Mouse (Mus musculus) liver, embryonic 16.5 days (tissue): ENCODE data around the gene Stk40. TPM values are rescaled to one million over a fixed set of nuclear protein-coding genes. Genes with fewer than 3 reads are reported as not detected.
"Not testable (repeated sequence)": the region's sequence is repeated elsewhere in the genome, so short reads cannot be mapped to it uniquely, and the experiment has no call there.

Source experiments
- ATAC-seq: fragments of 200-750 bp; cut with Nextera tagmentation; 2 replicates; pipeline ENCODE4 v1.8.0; 2017; ENCODE audit warnings: low read depth, mild to moderate bottlenecking, moderate number of reproducible peaks, moderate library complexity
- H3K27ac ChIP-seq: fragments of 300-500 bp; sonication (generic); 2 replicates; pipeline ENCODE4 v1.5.1; 2014; ENCODE audit warnings: mild to moderate bottlenecking, low read length
- H3K27me3 ChIP-seq: fragments of 300-500 bp; sonication (generic); 2 replicates; pipeline ENCODE4 v1.6.1; 2014; ENCODE audit warnings: low read depth, low read length, mixed read lengths; ENCODE audit not compliant: control insufficient read depth, insufficient read depth
- H3K36me3 ChIP-seq: fragments of 300-500 bp; sonication (generic); 2 replicates; pipeline ENCODE4 v1.6.1; 2014; ENCODE audit warnings: mild to moderate bottlenecking; ENCODE audit not compliant: control insufficient read depth, insufficient read depth
- H3K4me1 ChIP-seq: fragments of 300-500 bp; sonication (generic); 2 replicates; pipeline ENCODE4 v1.6.1; 2014; ENCODE audit warnings: low read depth, low read length, mixed read lengths; ENCODE audit not compliant: control insufficient read depth
- H3K4me2 ChIP-seq: fragments of 300-500 bp; sonication (generic); 2 replicates; pipeline ENCODE4 v1.6.1; 2014; ENCODE audit warnings: low read depth, low read length, mixed read lengths
- H3K4me3 ChIP-seq: fragments of 300-500 bp; sonication (generic); 2 replicates; pipeline ENCODE4 v1.5.1; 2014; ENCODE audit warnings: low read depth, mild to moderate bottlenecking, low read length
- H3K9ac ChIP-seq: fragments of 300-500 bp; sonication (generic); 2 replicates; pipeline ENCODE4 v1.6.1; 2014; ENCODE audit warnings: low read depth, low read length
- H3K9me3 ChIP-seq: fragments of 300-500 bp; sonication (generic); replicated peaks from 2 replicates; pipeline ENCODE4 v1.6.1; 2016; ENCODE audit warnings: low read length; ENCODE audit not compliant: control insufficient read depth
- WGBS: fragments of 180-500 bp; shearing (Covaris S2); extraction: QIAGEN DNeasy Blood & Tissue Kit; methylation state at CpG from one replicate; pipeline ENCODE4 v1.1.7; 2014; ENCODE audit not compliant: insufficient replicate concordance; 5-methylcytosine and 5-hydroxymethylcytosine counted together
- polyA plus RNA-seq: library from polyadenylated mRNA; unstranded; fragments of >200 nt; fragmentation: Nextera tagmentation; extraction: Ambion mirVana; gene quantifications from 2 replicates; pipeline ENCODE4 v1.2.1, GENCODE M21; 2015

Stk40 gene
- polyA plus RNA-seq, 1 experiment from 2014 or later, result 12.9 TPM

DNA sequence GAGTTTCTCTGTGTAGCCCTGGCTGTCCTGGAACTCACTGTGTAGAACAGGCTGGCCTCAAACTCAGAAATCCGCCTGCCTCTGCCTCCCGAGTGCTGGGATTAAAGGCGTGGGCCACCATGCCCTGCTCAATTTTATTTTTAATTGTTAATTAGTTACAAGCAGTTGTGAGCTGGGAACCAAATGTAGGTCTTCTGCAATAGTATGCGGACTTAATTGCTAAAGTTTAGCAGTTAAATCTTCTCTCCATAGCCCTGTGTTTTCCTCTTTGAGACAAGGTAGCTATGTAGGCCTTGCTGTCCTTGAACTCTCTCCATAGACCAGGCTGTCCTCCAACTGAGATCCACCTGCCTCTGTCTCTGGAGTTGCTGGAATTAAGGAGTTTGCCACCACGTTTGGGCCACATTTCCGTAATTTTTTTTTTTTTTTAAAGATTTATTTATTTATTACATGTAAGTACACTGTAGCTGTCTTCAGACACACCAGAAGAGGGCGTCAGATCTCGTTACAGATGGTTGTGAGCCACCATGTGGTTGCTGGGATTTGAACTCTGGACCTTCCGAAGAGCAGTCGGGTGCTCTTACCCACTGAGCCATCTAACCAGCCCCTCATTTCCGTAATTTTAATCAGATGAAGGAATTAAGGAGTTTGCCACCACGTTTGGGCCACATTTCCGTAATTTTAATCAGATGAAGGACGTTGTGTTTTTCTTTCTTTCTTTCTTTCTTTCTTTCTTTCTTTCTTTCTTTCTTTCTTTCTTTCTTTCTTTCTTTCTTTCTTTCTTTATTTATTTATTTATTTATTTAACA is 7.9 kb upstream of the Stk40 start:
- peaks cover 33% of the 10 kb centered on the region for H3K4me1 ChIP-seq
- not testable (repeated sequence) for H3K36me3 ChIP-seq, H3K27me3 ChIP-seq, ATAC-seq, H3K9me3 ChIP-seq, H3K27ac ChIP-seq, H3K9ac ChIP-seq
- peak overlapping the region; percentile 78 for H3K4me3 ChIP-seq
- H3K4me2 ChIP-seq, result peak overlapping the region; percentile 86; the same call in 1 of the 2 replicates
- WGBS, result 50% methylated on average over 14 of the region's 14 CpGs

DNA sequence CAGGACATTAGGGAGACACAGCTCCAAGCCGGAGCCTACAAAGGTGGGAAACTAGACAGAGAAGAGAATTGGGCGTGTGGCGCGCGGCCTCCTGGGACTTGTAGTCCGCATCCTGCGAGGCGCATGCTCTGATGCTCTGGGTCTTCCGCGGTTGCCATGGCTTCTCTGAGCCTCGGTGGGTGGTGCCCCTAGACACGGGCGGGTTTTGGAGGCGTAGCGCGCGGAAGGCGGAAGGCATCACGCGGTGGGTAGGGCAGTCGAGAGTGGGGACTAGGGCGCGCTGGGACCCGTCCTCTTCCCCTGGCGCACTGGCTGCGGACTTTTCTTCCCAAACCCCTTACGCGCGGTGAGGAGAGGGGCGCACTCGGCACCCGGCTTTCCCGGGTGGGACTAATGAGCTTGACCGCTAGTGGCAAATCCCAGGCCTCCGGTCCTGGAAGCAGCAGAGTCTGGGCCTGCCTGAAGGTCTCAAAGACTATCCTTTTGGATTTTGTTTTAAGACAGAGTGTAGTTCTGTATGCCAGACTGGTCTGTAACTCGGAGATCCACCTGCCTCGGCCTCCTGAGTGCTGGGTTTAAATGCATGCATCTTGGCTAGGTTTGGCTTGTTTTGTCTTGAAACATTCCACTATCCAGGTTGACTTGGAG is 7.2 kb upstream of the Stk40 start, which contains the start of gene Lsm10:
TSS of gene Lsm10 (plus strand) at position 160 of the 648 bp plus-strand sequence.
- Histone ChIP-seq H3K36me3 (no peaks in the 10 kb centered on the region), H3K4me2 (peak within 1 kb of the TSS; percentile 86), H3K9ac (peak within 1 kb of the TSS; percentile 84), H3K27me3 (no peaks in the 10 kb centered on the region), H3K27ac (peak within 1 kb of the TSS; percentile 78), H3K9me3 (no peaks in the 10 kb centered on the region), H3K4me3 (peak within 1 kb of the TSS; percentile 78), H3K4me1 (peaks cover 35% of the 10 kb centered on the region)
- 1% methylated on average over 37 of the region's 37 CpGs for WGBS
- peak; percentile 100 for ATAC-seq

GRCm38 (mm10) chr4:126097711-126098253 is 6.0 kb upstream of the Stk40 start:
- no peaks in the 10 kb centered on the region for H3K27me3 ChIP-seq
- ATAC-seq, result no peak
- H3K9me3 ChIP-seq, result no peaks in the 10 kb centered on the region
- peaks cover 47% of the 10 kb centered on the region for H3K4me1 ChIP-seq
- H3K27ac ChIP-seq, result peak overlapping the region; percentile 15; the same call in 1 of the 2 replicates
- no peak overlapping the region for H3K4me3 ChIP-seq
- no peaks in the 10 kb centered on the region for H3K36me3 ChIP-seq
- no peak overlapping the region for H3K9ac ChIP-seq
- peak overlapping the region; percentile 86; the same call in 1 of the 2 replicates for H3K4me2 ChIP-seq
- 85% methylated on average over 20 of the region's 20 CpGs for WGBS

DNA sequence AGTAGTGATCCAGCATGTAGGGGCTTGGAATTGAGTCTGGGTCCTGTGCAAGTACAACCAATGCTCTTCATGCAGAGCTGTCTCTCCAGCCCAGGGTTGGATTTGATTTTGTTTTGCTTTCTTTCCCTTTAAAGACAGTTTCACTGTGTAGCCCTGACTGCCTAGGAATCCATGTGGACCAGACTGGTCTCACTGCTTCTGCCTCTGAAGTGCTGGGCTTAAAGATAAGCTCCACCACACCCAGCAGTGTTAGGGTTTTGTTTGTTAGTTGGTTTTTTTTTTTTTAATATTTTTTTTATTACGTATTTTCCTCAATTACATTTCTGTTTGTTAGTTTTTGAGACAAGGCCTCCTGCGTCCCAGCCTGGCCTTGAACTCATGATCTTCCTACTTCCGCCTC is 4.4 kb upstream of the Stk40 start:
- 44% methylated on average over 3 of the region's 3 CpGs for WGBS
- ATAC-seq, result no peak
- Histone ChIP-seq H3K27me3 (no peaks in the 10 kb centered on the region), H3K36me3 (no peaks in the 10 kb centered on the region), H3K4me1 (peaks cover 54% of the 10 kb centered on the region), H3K27ac (peak overlapping the region; percentile 89), H3K9ac (peak overlapping the region; percentile 52), H3K4me3 (peak overlapping the region; percentile 17; the same call in 1 of the 2 replicates), H3K9me3 (no peaks in the 10 kb centered on the region), H3K4me2 (peak overlapping the region; percentile 49)

- Histone ChIP-seq H3K4me3 (no peak overlapping the region), H3K4me2 (no peak overlapping the region), H3K27ac (peak overlapping the region; percentile 48; the same call in 1 of the 2 replicates), H3K4me1 (peaks cover 68% of the 10 kb centered on the region), H3K36me3 (no peaks in the 10 kb centered on the region), H3K9ac (no peak overlapping the region), H3K27me3 (no peaks in the 10 kb centered on the region), H3K9me3 (no peaks in the 10 kb centered on the region)
- 79% methylated on average over 3 of the region's 3 CpGs for WGBS
- ATAC-seq, result no peak
Observed at GRCm38 (mm10) chr4:126100764-126101163, 3.0 kb upstream of the Stk40 start.

DNA sequence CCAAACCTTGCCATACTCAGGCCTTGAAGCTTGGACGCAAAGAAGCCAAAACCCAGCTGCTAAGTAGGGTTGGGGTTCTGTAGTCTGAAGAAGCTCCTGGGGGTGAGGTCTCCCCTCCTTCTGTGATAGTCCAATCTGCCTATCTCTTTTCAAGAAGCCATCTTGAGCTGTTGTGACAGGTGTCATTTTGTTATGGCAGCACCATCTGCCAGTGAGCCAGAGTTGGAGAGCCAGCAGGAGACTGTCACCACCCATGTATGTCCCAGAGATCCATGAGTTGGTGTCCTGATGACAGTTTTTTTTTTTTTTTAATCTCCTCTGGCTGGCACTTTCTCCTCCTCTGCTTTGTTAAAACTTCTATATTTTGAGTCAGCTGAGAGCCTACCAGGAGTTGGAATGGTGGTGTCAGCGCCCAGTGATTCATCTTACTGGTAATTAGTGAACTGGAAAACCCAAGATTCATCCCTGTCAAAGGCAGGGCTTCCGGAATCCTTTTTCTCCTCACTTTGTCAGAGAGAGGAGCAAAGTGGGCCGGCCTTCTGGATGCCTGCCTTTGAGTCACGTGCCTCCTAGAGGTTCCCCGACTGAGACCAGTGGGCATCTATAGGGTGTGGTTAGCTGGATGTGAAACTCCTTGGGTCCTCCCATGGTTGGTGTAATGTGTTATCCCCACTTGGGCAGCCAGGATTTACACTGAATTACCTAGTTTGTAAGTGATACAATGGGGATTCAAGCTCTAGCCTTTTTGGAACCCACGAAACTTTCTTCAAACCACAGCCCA is 1.5 kb upstream of the Stk40 start:
- peak overlapping the region; percentile 94 for H3K4me3 ChIP-seq
- peak overlapping the region; percentile 99 for H3K4me2 ChIP-seq
- peaks cover 63% of the 10 kb centered on the region for H3K4me1 ChIP-seq
- peak overlapping the region; percentile 61 for H3K9ac ChIP-seq
- no peaks in the 10 kb centered on the region for H3K27me3 ChIP-seq
- peak; percentile 53 for ATAC-seq
- peak overlapping the region; percentile 93 for H3K27ac ChIP-seq
- 41% methylated on average over 7 of the region's 7 CpGs for WGBS
- H3K9me3 ChIP-seq, result no peaks in the 10 kb centered on the region
- H3K36me3 ChIP-seq, result no peaks in the 10 kb centered on the region

DNA sequence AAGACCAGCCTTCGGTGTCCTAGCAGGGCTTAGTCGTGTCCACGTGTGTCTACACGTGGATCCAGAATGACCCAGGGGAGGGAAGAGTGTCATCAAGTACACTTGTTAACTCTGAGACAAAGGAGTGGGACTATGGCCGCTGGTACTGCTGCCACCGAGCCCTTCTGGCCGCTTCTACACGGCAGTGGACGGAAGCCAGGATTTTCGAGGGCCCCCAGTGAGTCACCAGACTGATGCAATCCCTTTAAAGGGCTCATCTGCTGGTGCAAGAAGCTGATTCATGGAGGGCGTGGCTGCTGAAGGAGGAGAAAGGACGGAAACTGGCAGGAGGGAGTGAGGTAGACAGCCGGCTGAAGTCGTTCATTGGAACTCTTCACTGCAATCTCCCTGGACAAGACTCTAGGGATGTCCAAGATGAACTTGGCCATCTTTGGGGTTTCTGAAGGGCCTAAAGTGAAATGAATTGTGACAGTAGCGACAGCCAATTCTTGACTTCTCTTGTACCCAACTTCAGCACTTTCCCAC is 638 bp upstream of the Stk40 start:
- H3K9ac ChIP-seq, result peak overlapping the region; percentile 61
- peak overlapping the region; percentile 94 for H3K4me3 ChIP-seq
- WGBS, result under 1% methylated on average over 15 of the region's 15 CpGs
- H3K4me2 ChIP-seq, result peak overlapping the region; percentile 99
- no peaks in the 10 kb centered on the region for H3K27me3 ChIP-seq
- H3K4me1 ChIP-seq, result peaks cover 65% of the 10 kb centered on the region
- peak overlapping the region; percentile 93 for H3K27ac ChIP-seq
- H3K9me3 ChIP-seq, result no peaks in the 10 kb centered on the region
- ATAC-seq, result peak; percentile 84
- H3K36me3 ChIP-seq, result no peaks in the 10 kb centered on the region

- Histone ChIP-seq H3K4me2 (peak overlapping the region; percentile 99), H3K27me3 (no peaks in the 10 kb centered on the region), H3K9ac (peak overlapping the region; percentile 94), H3K36me3 (no peaks in the 10 kb centered on the region), H3K4me3 (peak overlapping the region; percentile 94), H3K27ac (peak overlapping the region; percentile 93), H3K9me3 (no peaks in the 10 kb centered on the region), H3K4me1 (peaks cover 67% of the 10 kb centered on the region)
- no peak for ATAC-seq
- WGBS, result under 1% methylated on average over 34 of the region's 34 CpGs
Observed at GRCm38 (mm10) chr4:126104261-126105075, 711 bp downstream of the Stk40 start.
